Mouse (Mus musculus): ENCODE measurements at regions not wholly inside any gene's neighbourhood (a gene's known extent, or its start where the extent isn't known, plus 50 kb on each side); places are given as distances from the start of the nearest gene placed in this dataset.

DNA sequence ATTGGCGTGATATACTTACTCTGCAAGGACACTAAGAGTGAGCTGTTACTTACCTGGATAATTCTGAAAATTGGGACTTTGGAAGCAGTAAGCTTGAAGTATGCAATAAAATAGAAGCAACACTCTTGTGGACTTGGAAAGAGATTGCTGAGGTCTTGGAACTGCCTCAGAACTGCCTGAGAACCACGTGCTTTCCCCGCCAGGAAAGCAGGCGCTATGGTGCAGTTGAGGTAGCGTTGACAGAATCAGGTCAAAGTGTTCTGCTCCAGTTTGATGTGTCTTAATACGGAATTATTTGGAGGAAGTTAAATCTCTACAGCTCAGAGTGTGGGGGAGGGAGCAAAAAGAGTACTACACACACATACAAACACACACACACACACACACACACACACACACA lies 102.8 kb upstream of the Gm11146 start:
- TF ChIP-seq CTCF (IDR thresholded peaks at IDR 0.05) (no peak), POLR2A (IDR thresholded peaks at IDR 0.05; ENCODE audit: insufficient read depth, low read depth, low read length) (no peak)

All from heart, adult 2 months (tissue).